In the genomic region with DNA sequence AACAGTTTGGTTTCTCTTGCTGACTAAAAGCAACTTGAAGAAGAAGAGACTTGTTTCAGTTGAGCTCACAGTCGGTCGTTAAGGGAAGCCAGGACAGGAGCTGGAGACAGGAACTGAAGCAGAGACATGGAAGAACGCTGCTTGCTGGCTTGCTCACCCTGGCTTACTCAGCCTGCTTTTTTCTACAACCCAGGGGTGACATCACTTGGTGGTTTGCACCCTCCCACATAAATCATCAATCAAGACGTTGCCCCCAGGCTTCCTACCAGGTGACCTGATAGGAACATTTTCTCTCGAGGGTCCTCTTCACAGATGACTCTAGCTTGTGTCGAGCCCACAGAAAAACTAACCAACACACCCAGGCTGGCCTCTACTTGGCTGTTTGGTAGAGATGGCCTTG, we compare ENCODE assay signal across 33 mouse cellular contexts. TPM values are rescaled to one million over a fixed set of nuclear protein-coding genes. Genes with fewer than 3 reads are reported as not detected.
DNase-seq lines count a peak whose midpoint lies in the region; ATAC-seq and TF ChIP-seq lines count a peak whose summit lies in the region.
"Had no signal": no experiment of that assay in that cellular context is flagged by ENCODE, and none has a peak within 500 bp of the region (broad histone marks: within the 10 kb centered on the region; RNA-seq: fewer than 3 reads in every experiment).

No protein-coding gene starts in this region.

- H3K9ac ChIP-seq in hindbrain, postnatal 0 days (replicated peaks; ENCODE audit: low read length), result no peak overlapping the region
- H3K9ac ChIP-seq: forebrain, embryonic 12.5 days; heart, embryonic 15.5 days; limb, embryonic 15.5 days had no signal

- intact Hi-C loops in left cerebral cortex, postnatal 4 days (cut with DNase I), result no loop called here
- intact Hi-C loops in gastrocnemius, postnatal 14 days (cut with DNase I; ENCODE audit: low total_unique reads), result no loop called here

- H3K79me2 ChIP-seq in macrophage (ENCODE audit: inconsistent target), result no peaks in the 10 kb centered on the region

- H3K4me1 ChIP-seq in hindbrain, postnatal 0 days (ENCODE audit: insufficient read depth, low read length), result no peaks in the 10 kb centered on the region

- peak overlapping the region; percentile 87 for H3K27ac ChIP-seq in macrophage
- no peak overlapping the region for H3K27ac ChIP-seq in hindbrain, postnatal 0 days
- H3K27ac ChIP-seq: forebrain, embryonic 12.5 days; limb, embryonic 10.5 days; limb, embryonic 15.5 days had no signal

- no peak for TF ChIP-seq CTCF in hindbrain, postnatal 0 days (IDR thresholded peaks at IDR 0.05; ENCODE audit: low read depth)

- H3K27me3 ChIP-seq in hindbrain, postnatal 0 days (ENCODE audit: insufficient read depth, low read length), result no peaks in the 10 kb centered on the region
- H3K27me3 ChIP-seq: heart, embryonic 15.5 days; limb, embryonic 15.5 days had no signal

- no peaks in the 10 kb centered on the region for H3K9me3 ChIP-seq in hindbrain, postnatal 0 days (ENCODE audit: low read length)
- H3K9me3 ChIP-seq: forebrain, embryonic 12.5 days; G1E; heart, embryonic 10.5 days; heart, embryonic 15.5 days; limb, embryonic 10.5 days; limb, embryonic 15.5 days had no signal

- no peaks in the 10 kb centered on the region for H3K36me3 ChIP-seq in macrophage (ENCODE audit: inconsistent target)
- no peaks in the 10 kb centered on the region for H3K36me3 ChIP-seq in hindbrain, postnatal 0 days (ENCODE audit: insufficient read depth, low read length)
- H3K36me3 ChIP-seq: forebrain, embryonic 12.5 days; G1E; heart, embryonic 10.5 days; heart, embryonic 15.5 days; limb, embryonic 10.5 days; limb, embryonic 15.5 days had no signal

- H3K4me3 ChIP-seq in macrophage (ENCODE audit: inconsistent target), result no peak overlapping the region
- no peak overlapping the region for H3K4me3 ChIP-seq in hindbrain, postnatal 0 days (ENCODE audit: low read length)
- H3K4me3 ChIP-seq: erythroblast, embryonic 14.5 days; forebrain, embryonic 12.5 days; heart, embryonic 10.5 days; heart, embryonic 15.5 days; limb, embryonic 10.5 days; limb, embryonic 15.5 days had no signal

- DNase-seq in CD4-positive, CD25-positive, alpha-beta regulatory T cell, adult 2 months (ENCODE audit: low read depth, low spot score), result peak; percentile 52
- DNase-seq in testis, postnatal 10 days (ENCODE audit: low spot score), result peak; percentile 31
- no peak for DNase-seq in testis, postnatal 14 days (ENCODE audit: low spot score)
- DNase-seq in hindbrain, postnatal 0 days (ENCODE audit: low spot score), result no peak
- DNase-seq in left cerebral cortex, postnatal 4 days, result no peak
- no peak for DNase-seq in gastrocnemius, postnatal 14 days
- DNase-seq: adrenal gland, postnatal 10 days; cerebellum, adult 2 months; cerebellum, postnatal 14 days; gastrocnemius, postnatal 10 days; kidney, adult 9 months; kidney, postnatal 10 days; layer of hippocampus, postnatal 36 days; lung, postnatal 36 days; midbrain, embryonic 14.5 days; right cerebral cortex, postnatal 25 days had no signal

- WGBS in macrophage (ENCODE audit: missing documents), result 78% methylated on average over 6 of the region's 6 CpGs
- 80% methylated on average over 6 of the region's 6 CpGs for WGBS in hindbrain, postnatal 0 days

- no peak for ATAC-seq in CD4-positive, CD25-positive, alpha-beta regulatory T cell, adult 4 months
- ATAC-seq in hindbrain, postnatal 0 days, result no peak
- ATAC-seq: hindbrain, embryonic 16.5 days; intestine, embryonic 16.5 days had no signal

- no peak overlapping the region for H3K4me2 ChIP-seq in hindbrain, postnatal 0 days (ENCODE audit: low read depth, low read length)
- H3K4me2 ChIP-seq: forebrain, embryonic 12.5 days; heart, embryonic 15.5 days; limb, embryonic 15.5 days had no signal

RNA-seq across cellular contexts. Expression of gene Rnf157, which starts 10.4 kb away (rescaled TPM):
- polyA plus RNA-seq in CD4-positive, CD25-positive, alpha-beta regulatory T cell, adult 4 months (2017; shearing (Covaris generic)), result 1 to 10 TPM; 8.4 to 8.8 TPM
- 10 to 100 TPM in 22 of 26 experiments, 1 to 10 TPM in 4; 3.1 to 61.4 (median 29.3) TPM for total RNA-seq in macrophage (2018; cell fraction: chromatin; rRNA removed)
- total RNA-seq in macrophage (2018; cell fraction: cytosol; rRNA removed), result 10 to 100 TPM; 10.5 to 18.6 (median 14.5) TPM
- total RNA-seq in macrophage (2018; cell fraction: nucleus; rRNA removed), result 10 to 100 TPM in 20 of 26 experiments, 1 to 10 TPM in 6; 6.5 to 53.5 (median 18.2) TPM
- 12.1 to 23.4 TPM (median 14.0 TPM) in 3 replicates for polyA plus RNA-seq in macrophage (2018)
- total RNA-seq in hindbrain, postnatal 0 days (2014; rRNA removed), result 108 and 117 TPM in 2 replicates
- 53.0 and 60.5 TPM in 2 replicates for polyA plus RNA-seq in hindbrain, postnatal 0 days (2015; fragmentation: Nextera tagmentation; extraction: Ambion mirVana)
- 100 to 1,000 TPM; 187 to 192 TPM for total RNA-seq in left cerebral cortex, postnatal 4 days (2021)
- total RNA-seq in gastrocnemius, postnatal 14 days (2021), result 10 to 100 TPM; 38.3 to 48.7 TPM
- polyA plus RNA-seq: erythroblast, embryonic 14.5 days had no signal

RNA-seq across cellular contexts. Expression of gene Ubald2, which starts 10.7 kb away (rescaled TPM):
- 10 to 100 TPM; 12.2 to 13.0 TPM for polyA plus RNA-seq in CD4-positive, CD25-positive, alpha-beta regulatory T cell, adult 4 months (2017; shearing (Covaris generic))
- 10 to 100 TPM in 7 of 26 experiments, 1 to 10 TPM in 17, under 1 TPM in 2; 0.62 to 15.1 (median 5.9) TPM for total RNA-seq in macrophage (2018; cell fraction: chromatin; rRNA removed)
- total RNA-seq in macrophage (2018; cell fraction: cytosol; rRNA removed), result 10 to 100 TPM; 22.3 to 37.2 (median 29.0) TPM
- total RNA-seq in macrophage (2018; cell fraction: nucleus; rRNA removed), result 10 to 100 TPM in 12 of 26 experiments, 1 to 10 TPM in 14; 3.3 to 22.5 (median 9.6) TPM
- polyA plus RNA-seq in macrophage (2018), result 18.0 to 34.4 TPM (median 27.5 TPM) in 3 replicates
- total RNA-seq in hindbrain, postnatal 0 days (2014; rRNA removed), result 67.9 and 102 TPM in 2 replicates
- 39.3 and 41.7 TPM in 2 replicates for polyA plus RNA-seq in hindbrain, postnatal 0 days (2015; fragmentation: Nextera tagmentation; extraction: Ambion mirVana)
- 10 to 100 TPM; 43.3 to 45.8 TPM for total RNA-seq in left cerebral cortex, postnatal 4 days (2021)
- total RNA-seq in gastrocnemius, postnatal 14 days (2021), result 10 to 100 TPM; 42.6 to 58.9 TPM

RNA-seq across cellular contexts. Expression of gene Qrich2, which starts 42.8 kb away (rescaled TPM):
- not detected for polyA plus RNA-seq in CD4-positive, CD25-positive, alpha-beta regulatory T cell, adult 4 months (2017; shearing (Covaris generic))
- total RNA-seq in macrophage (2018; cell fraction: chromatin; rRNA removed), result not detected
- not detected for total RNA-seq in macrophage (2018; cell fraction: cytosol; rRNA removed)
- under 1 TPM in 3 of 26 experiments, not detected in 23; 0.12 to 0.58 (median 0.17) TPM for total RNA-seq in macrophage (2018; cell fraction: nucleus; rRNA removed)
- polyA plus RNA-seq in macrophage (2018), result not detected in 3 replicates
- not detected in 2 replicates for total RNA-seq in hindbrain, postnatal 0 days (2014; rRNA removed)
- 0.30 and 0.31 TPM in 2 replicates for polyA plus RNA-seq in hindbrain, postnatal 0 days (2015; fragmentation: Nextera tagmentation; extraction: Ambion mirVana)
- under 1 TPM in 1 of 2 experiments, not detected in 1; 0.08 TPM for total RNA-seq in left cerebral cortex, postnatal 4 days (2021)
- not detected for total RNA-seq in gastrocnemius, postnatal 14 days (2021)
- total RNA-seq: adrenal gland, postnatal 10 days; gastrocnemius, postnatal 10 days; granulocyte monocyte progenitor cell, adult 5-6 weeks; heart, postnatal 25 days; layer of hippocampus, postnatal 36 days; neutrophil, adult 5-6 weeks had no signal
- polyA plus RNA-seq: erythroblast, embryonic 14.5 days; forebrain, embryonic 12.5 days; heart, embryonic 15.5 days; liver, embryonic 16.5 days; lung, embryonic 16.5 days; midbrain, embryonic 14.5 days; stomach, embryonic 14.5 days had no signal

Comparison
In these comparisons a context has a peak if more than half of its experiments do, and no peak if none do; other contexts are left out.
1. DNase-seq: peak in CD4-positive, CD25-positive, alpha-beta regulatory T cell, adult 2 months (single experiment) and testis, postnatal 10 days (single experiment); none in testis, postnatal 14 days (single experiment), hindbrain, postnatal 0 days (single experiment), left cerebral cortex, postnatal 4 days (single experiment) and gastrocnemius, postnatal 14 days (single experiment).